ENCODE assay signal across 14 mouse cellular contexts in the genomic region with DNA sequence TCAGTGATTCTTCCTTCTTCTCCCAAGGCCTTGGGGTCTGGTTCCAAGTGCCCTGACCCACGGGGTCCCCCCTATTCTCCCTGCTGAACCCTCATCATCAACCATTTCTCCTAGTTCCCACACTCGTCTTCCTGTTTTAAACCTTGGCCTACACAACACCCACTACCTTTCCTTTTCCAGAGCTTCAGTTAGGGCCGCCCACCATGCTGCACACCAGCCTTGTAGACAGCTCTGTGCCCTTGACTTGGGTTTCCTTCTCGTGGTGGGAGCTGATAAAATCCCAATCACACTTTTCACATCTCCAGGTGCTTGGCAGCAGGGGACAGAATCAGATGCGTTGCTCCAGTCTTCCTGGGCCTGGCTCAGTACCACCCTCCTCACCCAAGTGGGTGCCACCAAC. TPM values are rescaled to one million over a fixed set of nuclear protein-coding genes. Genes with fewer than 3 reads are reported as not detected.
"Had no signal": no experiment of that assay in that cellular context is flagged by ENCODE, and none has a peak within 500 bp of the region (broad histone marks: within the 10 kb centered on the region; RNA-seq: fewer than 3 reads in every experiment).

No protein-coding gene starts in this region.

- ATAC-seq: liver, postnatal 0 days; lung, postnatal 0 days; midbrain, embryonic 13.5 days; midbrain, embryonic 15.5 days had no signal

- DNase-seq: liver, postnatal 0 days; lung, adult 2 months; lung, postnatal 14 days; lung, postnatal 36 days; right cerebral cortex, postnatal 25 days; thymus, adult 2 months; thymus, postnatal 25 days; thymus, postnatal 4 days had no signal

RNA-seq across cellular contexts. Expression of a gene that starts 16.1 kb away (rescaled TPM):
- total RNA-seq: megakaryocyte progenitor cell, adult 5-6 weeks; monocyte, adult 5-6 weeks; neutrophil, adult 5-6 weeks had no signal

RNA-seq across cellular contexts. Expression of a gene that starts 30.0 kb away (rescaled TPM):
- total RNA-seq: monocyte, adult 5-6 weeks; neutrophil, adult 5-6 weeks had no signal
